Mouse (Mus musculus) heart, adult 18-20 months (tissue): ENCODE measurements at regions not wholly inside any gene's neighbourhood (a gene's known extent, or its start where the extent isn't known, plus 50 kb on each side); places are given as distances from the start of the nearest gene placed in this dataset.

Experiments used
- DNase-seq, 2 experiments: peaks; one replicate each; pipeline ENCODE4 v3.0.0; 2021 to 2022; ENCODE audit warnings: mixed read lengths in 1 of 2

- DNase-seq, result no peak
Observed at GRCm38 (mm10) chr13:48316747-48317146, 55.7 kb downstream of the Id4 start.

GRCm38 (mm10) chr13:48317457-48317856 is 56.4 kb downstream of the Id4 start:
- peak in 1 of 2 experiments; percentile 3 for DNase-seq

GRCm38 (mm10) chr13:48319001-48319400 is 58.0 kb downstream of the Id4 start:
- peak in 1 of 2 experiments; percentile 9 for DNase-seq

GRCm38 (mm10) chr13:48324290-48324718 is 63.3 kb downstream of the Id4 start:
- peak; percentile 27 to 29 for DNase-seq

GRCm38 (mm10) chr13:48330619-48331018 is 69.6 kb downstream of the Id4 start:
- DNase-seq, result no peak

GRCm38 (mm10) chr13:48336135-48336534 is 75.1 kb downstream of the Id4 start:
- DNase-seq, result no peak

GRCm38 (mm10) chr13:48336602-48337001 is 75.6 kb downstream of the Id4 start:
- no peak for DNase-seq

- no peak for DNase-seq
Observed at GRCm38 (mm10) chr13:48338561-48338960, 77.5 kb downstream of the Id4 start.

DNA sequence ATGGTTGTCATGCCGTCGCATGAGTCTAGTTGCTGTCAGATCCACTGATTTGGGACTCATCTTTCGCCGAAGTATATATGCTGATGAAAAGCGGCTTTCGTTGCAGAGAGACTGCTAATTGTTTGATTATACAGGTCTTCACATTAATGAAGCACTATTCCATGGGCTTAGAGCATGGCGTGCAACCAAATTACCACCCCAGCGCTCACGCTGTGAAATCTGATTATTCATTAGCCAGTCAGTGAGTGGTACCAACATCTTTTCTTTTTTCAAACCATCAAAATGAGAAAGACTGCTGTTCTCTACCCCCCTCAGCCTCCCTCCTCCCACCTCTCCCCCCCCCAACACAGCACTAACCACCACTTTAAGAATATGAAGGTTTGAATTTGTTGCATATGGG is 89.1 kb downstream of the Id4 start:
- DNase-seq, result no peak

DNA sequence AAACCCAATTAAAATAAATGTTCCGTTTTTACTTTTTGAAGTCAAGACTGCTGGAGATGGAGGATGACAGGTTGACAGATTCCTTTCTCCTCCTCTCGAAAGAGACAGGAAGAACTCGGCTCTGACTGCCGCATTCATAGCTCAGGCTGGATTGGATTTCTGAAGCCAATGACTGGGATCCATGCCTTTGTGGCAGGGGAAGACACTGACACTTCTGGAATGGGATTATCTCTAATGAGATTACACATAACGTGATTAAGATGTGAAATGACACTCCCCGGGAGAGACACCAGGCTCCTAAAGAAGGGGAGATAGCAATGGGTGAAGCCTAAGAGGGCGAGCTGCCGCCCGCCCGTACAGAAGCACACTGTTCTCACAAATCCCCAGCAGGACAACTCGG is 89.9 kb downstream of the Id4 start:
- DNase-seq, result no peak

- DNase-seq, result no peak
Observed at GRCm38 (mm10) chr13:48357118-48357517, 96.1 kb downstream of the Id4 start.

- DNase-seq, result peak; percentile 22 to 28
Observed at GRCm38 (mm10) chr13:48357640-48358039, 96.6 kb downstream of the Id4 start.

GRCm38 (mm10) chr13:48371060-48371459 is 110.0 kb downstream of the Id4 start:
- no peak for DNase-seq

GRCm38 (mm10) chr13:48376405-48376804 is 115.4 kb downstream of the Id4 start:
- DNase-seq, result no peak

DNA sequence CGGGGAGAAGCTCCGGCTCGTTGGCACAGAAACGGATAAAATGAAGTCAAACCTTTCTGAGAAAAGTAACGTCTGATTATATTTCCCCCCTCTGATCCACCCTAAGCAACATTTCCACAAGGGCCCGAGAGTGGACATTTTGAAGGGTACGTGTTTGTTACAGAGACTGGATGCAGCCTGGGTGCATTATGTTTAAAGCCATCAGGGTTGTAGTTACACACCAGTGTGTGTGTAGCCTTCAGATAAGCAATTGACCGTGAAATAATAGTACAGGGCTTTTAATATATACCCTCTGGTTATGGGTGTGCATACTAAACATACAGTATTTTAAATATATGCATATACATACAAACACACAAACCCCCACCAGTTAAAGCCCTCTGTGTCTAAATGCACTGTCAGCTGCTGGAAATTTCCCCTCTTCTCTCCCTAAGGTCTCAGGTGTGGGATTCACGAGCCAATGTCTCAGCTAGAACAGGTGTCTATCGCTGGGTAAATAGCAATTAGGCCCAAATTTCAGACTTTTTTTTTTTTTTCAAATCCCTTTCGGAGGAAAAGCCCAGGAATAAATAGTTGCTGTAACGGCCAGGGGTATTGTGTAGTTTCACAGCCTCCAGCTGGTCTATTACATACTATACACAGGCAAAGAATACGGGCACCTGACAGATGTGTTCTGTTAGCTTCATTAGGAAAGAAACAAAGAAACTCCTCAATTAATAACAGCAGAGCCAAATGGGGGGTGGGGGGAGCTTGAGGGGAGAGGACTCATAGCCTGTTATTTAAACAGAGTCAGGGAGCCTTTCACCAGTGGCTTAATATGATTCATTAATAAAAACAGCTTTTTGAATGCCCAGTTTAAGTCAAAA is 122.8 kb downstream of the Id4 start:
- DNase-seq, result no peak

DNA sequence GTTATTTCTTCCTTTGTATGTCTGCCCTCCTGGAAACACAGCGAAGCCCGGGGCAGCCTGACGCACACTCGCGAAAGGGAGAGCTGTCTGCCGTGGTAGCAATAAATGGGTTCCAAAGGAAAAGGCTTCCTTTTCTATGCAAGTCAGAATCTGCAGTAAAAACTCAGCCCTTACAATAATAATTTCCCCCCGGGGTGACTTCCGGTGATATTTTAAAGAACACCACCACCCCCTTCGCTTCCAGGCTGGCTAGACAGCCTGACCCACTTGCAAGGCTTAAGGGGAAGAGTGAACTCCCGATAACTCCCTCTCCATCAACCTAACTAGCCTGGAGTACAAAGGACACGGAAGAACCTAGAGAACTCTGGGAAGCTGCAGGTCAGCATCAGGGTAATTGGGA is 123.9 kb downstream of the Id4 start:
- DNase-seq, result no peak

DNA sequence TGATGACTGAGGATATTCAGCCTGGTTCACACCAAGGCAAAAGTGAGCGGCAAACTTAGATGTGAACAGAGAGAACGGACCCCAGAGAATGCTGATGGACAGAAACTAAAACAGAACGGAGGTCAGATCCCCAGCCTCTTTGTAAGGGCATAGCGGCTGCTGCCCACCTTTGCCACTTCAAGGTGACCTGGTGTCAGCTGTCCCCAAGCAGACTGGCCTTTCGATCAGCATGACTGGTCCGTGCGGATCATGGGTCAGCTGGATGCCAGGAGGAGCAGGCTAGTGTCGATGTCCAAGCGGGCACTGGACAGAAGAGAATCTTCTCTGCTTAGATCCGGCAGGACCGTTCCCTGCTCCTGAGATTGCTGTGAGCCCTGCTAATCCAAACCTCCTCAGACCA is 122.1 kb downstream of the Zfp169 start:
- DNase-seq, result no peak

GRCm38 (mm10) chr13:48397761-48398160 is 115.5 kb downstream of the Zfp169 start:
- no peak for DNase-seq

GRCm38 (mm10) chr13:48398617-48399016 is 114.6 kb downstream of the Zfp169 start:
- DNase-seq, result no peak

GRCm38 (mm10) chr13:48402316-48402715 is 110.9 kb downstream of the Zfp169 start:
- no peak for DNase-seq

- no peak for DNase-seq
Observed at GRCm38 (mm10) chr13:48422438-48423329, 90.6 kb downstream of the Zfp169 start.

DNA sequence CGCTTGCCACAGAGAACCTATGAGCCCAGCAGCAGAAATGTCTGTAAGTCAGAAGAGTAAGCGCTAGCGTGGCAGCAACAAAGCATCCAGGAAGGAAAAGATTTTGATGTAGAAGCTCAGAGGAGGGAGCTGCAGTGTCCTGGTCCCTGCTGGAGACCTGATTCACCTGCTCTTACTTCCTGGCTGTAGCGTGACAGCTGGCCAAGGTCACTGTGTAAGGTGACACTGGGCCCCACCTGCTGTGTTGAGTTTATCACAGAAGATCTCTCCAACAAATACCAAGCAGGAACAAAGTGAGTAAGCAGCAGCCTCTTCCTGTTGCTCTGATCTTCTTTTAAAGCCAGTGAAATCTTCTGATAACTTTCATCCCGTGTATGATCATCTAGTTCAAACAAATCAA is 86.4 kb downstream of the Zfp169 start:
- no peak for DNase-seq
